Mouse (Mus musculus): ENCODE data around the gene Cep78.

Gene Cep78

DNA sequence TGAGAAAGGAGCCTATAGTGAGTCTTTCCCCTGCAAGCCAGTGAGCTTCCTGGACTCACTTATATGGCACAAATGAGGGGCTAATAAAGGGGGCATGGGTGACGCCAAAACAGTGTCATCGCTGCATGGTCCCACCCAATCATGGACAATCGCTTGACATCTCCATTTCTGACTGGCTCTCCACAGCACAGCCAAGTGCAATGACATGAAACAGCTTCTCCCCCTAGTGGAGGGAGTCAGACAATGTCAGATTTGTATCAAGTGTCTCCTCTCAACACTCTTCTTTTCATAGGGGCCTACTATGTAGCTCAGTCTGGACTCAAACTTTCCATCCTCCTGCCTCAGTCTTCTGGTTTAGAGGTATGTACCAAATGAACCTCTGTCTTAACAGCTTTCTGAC lies 19.7 kb downstream of the Cep78 start:
- peak in 1 of 2 experiments; percentile 39 for DNase-seq

DNA sequence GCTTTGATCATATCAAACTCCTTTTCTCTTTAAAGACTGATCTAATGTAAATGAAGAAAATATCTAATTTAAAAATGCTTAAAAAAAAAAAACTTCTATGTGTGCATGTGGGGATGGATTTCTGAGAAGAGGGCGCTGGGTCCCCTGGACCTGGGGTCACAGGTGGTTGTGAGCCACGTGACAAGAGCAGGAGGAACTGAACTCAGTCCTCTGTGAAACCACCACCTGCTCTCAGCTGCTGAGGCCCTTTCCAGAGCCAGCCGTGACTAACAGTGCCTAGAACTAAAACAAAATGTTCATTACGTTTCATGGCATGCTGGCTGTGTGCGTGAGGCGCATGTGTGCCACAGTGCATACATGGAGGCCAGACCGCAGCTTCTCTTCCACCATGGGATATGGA lies 20.3 kb downstream of the Cep78 start:
- DNase-seq: no peak

DNA sequence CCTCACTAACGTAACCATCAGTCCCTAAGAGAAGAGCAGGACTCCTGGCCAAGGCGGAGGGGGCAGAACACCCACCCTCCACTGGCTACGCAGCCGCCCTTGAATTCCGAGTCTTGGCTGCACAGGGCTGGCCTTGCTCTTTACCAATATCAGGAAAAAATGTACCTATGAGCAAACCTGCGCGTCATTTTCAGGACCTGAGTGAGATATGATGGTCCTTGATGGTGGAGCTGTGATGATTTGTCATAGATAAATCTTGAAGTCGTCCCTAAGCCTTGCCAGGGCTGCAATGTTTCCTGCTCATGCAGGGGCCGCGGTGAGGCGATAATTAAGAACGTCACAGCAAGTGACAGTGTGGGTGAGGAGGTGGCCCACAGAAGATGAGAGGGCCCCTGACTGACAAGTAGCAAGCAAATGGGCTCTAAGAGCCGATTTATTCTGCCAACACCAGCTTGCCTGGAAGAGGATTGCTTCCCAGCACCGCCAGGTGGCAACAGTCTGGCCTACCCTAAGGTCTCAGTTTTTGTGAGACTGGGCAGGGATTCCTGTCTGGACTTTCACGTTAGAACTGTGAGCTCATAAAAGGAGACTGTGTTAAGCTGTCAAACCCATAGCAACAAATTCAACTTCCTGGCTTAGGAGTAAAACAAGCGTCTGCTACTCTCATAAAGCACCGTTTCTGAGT lies 21.6 kb downstream of the Cep78 start:
- DNase-seq: no peak

DNA sequence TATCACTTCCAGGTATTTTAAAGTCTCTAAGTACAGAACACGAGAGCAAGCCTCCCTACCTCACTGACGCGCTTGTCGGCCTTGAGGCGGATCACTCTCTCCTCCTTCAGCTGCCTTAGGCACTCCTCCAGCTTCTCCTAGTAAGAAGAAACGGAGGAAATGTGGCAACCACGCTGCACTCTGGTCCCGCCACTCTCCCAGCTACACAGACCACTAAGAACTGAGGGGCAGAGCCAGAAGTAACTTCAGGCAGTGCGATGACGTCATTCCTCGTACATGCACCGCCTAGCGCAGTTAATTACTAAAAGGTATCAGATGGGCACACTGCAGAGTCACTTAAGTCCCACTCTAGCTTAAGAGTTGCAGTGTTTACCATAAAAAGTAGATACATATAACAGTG lies 22.5 kb downstream of the Cep78 start:
- DNase-seq: peak in 1 of 2 experiments; percentile 37

DNA sequence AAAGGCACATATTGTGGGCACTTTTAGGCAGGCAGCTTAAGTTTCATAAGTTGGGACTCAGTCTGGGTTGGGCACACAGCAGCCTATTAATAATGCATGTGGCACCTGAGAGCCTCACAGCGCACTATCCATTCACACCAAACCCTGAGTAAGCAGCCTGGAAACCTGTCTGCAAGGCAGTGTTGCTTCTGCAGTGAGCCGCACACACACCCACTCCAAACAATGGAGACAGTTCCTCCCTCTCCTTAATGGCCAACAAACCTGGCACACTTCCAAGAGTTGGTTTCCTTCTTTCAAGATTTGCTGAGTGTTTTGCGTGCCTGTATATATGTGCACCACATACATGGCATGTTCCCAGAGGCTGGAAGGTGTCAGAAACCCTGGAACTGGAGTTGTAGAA lies 34.6 kb downstream of the Cep78 start:
- peak in 1 of 2 experiments; percentile 17 for DNase-seq

DNA sequence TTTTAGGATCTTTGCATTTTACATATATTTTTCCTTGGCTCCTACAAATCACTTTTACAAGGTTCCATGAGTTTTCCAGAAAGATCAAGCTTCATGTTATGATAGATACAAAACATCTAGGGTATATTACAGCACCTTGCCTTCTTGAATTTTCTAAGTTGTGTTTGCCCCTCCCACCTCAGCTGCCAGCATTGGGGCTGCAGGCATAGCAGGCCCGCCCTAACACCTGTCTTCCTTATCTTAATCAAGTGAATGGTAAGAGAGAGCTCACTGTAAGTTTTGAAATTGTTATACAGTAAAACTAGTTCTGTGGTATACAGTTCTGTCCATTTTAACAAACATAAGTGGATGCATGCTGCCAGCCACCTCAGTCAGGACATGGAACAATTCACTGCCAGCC lies 35.9 kb downstream of the Cep78 start:
- DNase-seq: no peak

DNA sequence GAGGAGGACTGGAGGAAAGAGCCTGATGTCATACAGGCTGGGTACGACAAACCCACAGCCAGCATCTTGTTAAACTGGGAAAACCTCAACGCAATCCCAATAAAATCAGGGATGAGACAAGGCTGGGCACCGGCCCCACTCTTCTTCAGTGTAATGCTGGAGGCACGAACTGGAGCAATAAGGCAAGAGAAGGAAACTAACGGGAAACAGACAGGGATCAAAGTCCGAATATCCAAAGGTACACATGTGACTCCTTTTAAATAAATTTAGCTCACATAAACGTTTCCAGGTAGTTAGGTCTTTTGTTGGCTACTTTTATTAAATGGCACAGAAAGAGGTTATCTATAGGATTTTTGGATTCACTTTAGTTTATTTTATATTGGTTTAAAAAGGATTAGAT lies 36.4 kb downstream of the Cep78 start:
- DNase-seq: no peak

DNA sequence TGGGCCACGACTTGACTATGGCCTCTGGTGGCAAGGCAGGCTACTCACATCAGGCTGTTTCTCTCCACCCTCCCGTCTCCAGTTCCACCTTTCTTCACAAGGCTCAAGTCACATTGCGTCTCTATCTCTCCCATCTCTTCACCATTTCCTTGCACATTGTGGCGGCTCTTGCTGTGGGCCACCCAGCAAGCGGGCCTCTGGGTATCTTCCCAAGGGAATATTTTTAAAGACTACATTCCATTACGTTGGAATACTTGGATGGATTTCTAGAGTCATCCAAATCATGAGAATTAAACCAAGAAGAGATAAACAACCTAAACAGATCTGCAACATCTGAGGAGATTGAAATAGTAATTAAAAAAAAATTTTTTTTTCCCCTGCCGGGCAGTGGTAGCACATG lies 37.6 kb downstream of the Cep78 start, which contains the start of gene Psat1:
Psat1 (minus strand) TSS at position 101 of the 400 bp plus-strand sequence.
- DNase-seq: no peak

DNA sequence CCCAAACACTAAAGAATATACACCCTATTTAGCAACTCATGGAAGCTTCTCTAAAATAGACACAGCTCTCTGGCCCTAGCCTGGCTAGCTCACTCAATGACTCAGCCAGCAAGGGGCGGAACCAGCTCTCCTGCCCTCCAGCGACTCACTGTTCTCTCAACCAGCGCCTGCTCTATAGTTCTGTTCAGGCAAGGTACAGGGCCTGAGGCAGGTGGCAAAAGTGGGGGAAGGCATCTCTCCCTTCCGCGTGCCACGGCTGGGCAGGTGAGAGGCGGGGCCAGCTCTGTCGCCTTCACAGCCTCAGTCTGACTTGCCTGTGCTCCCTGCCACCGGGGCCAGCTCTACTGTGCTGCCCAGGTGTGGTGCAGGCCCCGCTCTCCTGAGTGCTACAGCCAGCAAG lies 38.1 kb downstream of the Cep78 start:
- peak; percentile 36 to 47 for DNase-seq

DNA sequence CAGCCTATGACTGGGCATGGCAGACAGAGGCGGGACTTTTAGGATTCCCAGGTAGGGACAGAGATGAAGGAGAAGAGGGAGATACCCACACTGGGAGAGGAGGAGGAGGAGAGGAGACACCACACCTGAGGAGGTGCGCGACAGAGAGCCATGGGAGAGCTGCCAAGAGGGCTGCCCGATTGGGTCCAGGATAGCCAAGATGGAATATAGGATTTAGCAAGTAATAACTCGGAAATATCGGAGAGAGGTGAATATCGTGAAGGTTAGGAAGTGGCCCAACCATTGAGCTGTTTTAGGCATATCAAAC lies 41.7 kb downstream of the Cep78 start:
- DNase-seq: no peak

DNA sequence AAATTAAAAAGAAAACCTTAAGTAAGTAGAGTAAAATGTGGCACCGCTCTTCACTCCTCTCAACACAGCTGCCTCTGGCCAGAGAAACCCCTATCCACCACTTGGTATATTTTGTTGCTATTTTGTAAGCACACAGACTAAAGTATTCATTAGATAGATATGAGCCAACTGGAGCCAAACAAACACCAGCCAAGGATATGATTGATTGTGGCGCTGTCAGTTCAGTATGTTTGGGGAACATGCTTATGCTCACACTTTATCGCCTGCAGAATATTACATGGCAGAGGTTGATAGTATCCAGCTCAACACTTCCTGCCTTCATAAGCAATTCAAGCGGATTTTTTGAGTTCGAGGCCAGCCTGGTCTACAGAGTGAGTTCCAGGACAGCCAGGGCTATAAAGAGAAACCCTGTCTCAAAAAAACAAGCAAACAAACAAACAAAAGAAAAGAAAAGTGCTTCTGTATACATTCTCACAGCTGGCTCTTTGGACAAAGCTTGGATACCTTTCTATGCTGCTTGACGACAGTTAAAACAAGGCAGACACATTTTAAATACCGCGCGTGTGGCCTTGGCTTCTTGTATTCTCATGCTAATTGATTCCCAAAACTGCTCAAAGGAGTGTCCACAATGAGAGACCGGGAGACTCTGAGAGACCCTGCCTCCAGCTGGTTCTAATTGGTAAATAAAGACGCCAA lies 42.2 kb downstream of the Cep78 start:
- DNase-seq: no peak

DNA sequence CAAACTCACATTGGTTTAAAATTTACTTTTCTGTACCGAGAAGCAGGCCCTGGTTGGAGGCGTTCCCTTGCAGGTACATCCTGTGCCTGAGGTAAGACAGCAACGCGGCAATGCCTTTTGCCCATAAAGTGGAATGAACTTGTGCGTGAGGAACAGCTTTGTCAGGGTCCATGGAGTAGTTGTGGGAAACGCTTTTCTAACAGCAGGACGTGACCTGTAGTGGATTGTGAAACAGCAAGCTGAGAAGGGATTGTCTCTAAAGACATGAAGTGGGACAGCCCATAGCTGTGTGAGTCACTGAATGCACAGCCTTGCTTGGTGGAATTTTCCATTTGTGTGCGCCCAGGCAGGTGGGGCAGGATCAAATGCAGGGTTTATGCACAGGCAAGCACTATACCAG lies 43.4 kb downstream of the Cep78 start:
- DNase-seq: peak; percentile 10 to 34

DNA sequence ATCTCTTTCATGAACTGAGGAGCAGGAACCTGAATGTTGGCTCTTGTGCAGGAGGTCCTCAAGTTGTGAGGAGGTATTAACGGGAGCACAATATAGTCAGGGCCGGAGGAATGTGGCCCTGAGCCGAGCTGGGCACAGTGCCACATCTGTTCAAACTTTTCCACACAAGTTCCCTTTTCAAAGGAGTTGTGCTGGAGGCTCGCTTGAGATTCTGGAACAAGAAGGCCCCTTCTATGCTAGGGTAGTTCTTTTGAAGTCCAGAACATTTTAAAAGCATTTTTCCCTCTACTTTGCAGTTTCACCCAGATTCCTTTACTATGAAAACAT lies 59.1 kb downstream of the Cep78 start:
- DNase-seq: peak; percentile 86

DNA sequence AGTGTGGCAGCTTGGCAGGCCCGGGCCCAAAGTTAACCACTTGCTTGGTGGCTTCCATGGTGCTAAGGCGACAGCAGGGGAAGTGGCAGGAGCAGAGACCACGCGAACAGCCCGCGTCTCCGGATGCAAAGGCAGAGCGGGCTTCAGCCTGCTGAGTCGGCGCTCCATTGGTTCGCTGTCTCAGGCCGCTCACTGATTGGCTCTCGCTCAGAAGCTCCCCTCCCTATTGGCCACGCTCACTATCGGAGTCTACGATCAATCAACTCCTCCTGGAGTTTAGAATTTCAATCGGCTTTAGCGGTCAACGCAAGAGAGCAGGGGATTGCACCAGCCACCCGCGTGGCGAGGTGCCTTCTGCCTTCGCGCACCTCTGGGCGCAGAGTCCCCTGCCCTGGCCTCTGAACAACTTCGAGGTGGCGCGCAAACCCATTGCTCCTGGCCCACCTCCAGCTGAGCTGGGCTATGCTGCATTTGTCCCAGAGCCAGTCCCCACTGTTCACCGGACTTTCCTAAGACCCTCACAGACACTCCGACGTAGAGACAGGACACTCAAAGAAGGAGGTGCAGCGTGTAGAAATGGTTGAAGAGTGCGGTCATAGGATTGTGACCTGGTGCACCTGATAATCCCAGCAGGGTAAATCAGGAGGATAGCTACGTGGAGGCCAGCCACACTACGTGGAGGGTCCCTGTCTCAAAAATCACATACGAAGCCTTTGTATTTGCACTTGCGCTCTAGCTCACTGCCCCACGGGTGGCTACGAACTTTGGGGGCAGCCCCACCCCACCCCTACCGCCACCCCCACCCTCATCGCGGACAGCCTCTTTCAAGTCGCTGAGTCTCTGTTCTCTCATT lies 59.7 kb downstream of the Cep78 start:
- peak; percentile 87 to 88 for DNase-seq

DNA sequence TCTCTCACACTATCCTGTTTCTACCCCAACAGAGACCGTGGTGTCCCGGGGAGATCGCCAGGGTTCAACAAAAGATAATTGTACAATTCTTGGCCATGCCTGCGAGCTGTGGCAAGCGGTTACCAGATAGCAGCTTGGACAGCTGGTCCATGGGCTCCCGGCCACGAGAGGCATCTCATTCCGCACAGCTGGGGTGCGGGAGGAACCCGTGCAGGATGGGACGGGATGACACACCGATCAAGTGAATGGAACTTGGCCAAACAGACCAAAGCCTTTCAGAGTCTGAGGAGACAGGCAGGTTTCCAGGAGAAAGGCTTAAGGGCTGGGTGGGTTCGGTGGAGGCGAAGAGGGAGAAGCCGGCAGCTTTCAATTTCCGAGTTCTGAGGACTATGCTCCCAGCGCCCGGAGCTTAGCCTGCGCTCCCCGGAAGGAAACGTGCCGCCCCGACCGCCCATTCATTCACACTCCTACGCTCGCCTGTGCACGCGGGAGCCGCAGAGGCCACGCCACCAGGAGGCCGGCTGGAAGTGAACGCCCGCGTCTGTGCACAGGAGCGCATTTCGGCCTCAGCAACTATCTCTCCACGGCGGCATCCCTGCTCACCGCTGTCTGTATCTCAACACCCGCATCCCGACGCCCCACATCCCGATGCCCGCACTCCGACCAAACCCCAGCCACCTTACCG lies 60.5 kb downstream of the Cep78 start:
- peak; percentile 46 to 47 for DNase-seq

DNA sequence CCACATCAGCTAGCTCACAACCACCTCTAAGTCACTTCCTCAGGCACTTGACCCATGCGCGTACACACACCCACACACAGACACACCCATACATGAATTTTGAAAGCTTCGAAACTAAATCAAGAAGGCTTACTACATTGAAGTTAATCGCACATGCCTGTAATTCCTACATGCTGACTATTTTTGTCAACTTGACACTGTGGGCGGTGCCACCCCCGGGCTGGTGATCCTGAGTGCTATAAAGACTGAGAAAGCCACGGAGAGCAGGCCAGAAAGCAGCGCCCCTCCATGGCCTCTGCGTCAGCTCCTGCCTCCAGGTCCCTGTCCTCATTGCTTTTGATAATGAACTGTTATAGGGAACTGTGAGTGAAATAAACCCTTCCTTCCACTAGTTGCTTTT lies 61.4 kb downstream of the Cep78 start:
- peak; percentile 55 to 58 for DNase-seq

DNA sequence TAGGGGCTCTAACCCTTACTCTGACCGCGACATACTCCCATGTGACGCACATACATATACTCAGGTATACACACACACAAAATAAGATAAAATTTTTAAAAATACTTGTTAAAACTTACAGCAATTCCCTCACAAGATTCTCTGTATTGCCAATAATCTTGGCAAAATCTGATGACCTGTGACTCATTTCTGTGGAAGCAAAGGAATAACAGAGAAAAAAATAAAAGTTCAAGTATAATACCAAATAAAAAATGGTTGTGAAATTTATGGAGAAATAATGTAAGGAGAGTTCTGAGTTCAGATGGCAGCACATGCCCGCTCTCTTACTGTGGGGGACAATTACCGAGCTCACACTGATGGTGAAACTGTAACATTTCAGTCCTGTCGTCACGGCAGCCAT lies 65.5 kb downstream of the Cep78 start:
- DNase-seq: no peak

DNA sequence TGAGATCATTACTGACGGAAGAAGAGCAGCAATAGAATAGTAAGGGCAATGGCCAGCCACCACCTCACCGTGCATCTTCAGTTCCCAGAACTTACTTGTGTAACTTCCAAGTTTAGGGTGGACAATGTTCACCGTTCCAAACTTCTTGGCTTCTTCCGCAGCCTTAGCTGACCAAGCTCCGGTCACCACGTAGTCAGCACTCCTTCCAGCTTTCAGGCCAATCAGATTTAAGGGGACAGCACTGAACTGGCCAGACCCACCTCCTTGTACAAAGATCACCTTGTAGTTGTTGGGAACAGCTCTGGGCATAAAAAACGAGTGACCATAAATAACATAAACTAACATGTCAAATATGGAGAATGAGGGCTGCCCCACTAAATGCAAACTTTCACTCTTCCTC lies 66.7 kb downstream of the Cep78 start:
- DNase-seq: no peak

DNA sequence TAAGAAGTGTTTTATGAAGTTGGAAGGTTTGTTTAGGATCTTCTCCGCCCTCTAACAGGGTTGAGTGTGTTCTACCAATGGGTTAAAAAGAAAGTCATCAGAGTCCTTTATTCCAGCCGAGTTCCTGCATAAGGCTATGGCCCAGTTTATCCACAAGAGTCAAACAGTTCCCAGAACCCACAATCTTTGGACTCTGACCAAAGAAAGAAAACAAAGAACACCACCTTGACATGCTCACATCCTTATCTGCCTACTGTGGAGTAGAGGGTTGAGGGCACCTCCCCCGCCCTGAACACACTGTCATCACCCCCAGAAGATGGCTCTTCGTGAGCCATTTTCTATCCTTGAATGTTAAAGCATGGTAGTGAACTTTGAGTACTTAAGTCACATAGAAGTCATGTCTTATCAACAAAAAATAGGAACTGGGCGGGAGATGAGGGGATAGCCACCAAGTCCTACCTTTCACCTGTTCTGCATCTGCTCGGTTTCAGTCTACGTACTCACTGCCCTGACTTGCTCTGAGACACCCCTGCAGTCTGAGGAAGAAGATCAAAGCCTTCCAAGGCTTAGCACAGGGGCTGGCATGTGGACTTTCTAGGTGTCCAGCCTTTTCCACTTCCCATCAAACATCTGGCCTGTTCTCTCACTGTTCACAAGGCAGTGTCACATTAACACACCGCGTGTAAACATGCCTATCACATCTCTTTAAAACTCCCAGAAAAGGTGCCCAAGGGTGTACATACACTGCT lies 71.4 kb downstream of the Cep78 start:
- no peak for DNase-seq

DNA sequence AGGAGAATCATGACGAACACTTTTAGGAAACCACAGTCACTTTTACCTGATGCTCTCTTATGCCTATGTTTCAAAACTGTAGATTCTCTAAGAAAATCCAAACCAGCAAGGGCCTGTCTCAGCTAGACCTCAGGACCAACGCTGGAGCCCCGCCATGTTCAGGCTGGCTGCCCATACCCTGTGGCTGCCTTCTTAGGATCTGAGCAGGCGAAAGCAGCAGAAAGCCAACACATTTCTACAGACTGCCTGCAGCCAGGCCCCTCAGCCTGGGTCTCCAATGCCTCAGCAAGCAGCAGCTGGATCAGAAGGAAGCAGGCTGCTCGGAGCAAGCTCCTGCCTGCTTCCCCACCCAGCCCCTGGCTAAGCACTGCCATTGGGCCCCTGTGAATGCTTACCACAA lies 73.3 kb downstream of the Cep78 start:
- DNase-seq: no peak

DNA sequence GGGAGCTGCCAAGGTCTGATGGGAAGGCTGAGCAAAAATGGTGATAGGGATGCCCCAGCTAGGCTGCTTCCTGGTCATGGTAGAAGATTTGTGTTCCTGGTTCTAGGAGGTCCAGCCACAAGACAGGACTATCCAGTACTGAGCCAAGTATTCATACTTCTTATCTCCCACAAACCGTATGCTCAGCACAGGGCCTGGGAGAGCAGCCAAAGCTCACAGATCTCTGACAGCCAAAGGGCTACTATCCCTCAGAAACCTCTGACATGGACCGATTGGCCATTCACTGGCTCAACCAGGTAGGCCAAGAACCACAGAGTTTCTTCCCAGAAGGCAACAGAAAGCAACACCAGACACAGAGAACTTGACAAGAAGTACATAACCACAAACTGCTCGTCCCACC lies 73.8 kb downstream of the Cep78 start:
- no peak for DNase-seq

DNA sequence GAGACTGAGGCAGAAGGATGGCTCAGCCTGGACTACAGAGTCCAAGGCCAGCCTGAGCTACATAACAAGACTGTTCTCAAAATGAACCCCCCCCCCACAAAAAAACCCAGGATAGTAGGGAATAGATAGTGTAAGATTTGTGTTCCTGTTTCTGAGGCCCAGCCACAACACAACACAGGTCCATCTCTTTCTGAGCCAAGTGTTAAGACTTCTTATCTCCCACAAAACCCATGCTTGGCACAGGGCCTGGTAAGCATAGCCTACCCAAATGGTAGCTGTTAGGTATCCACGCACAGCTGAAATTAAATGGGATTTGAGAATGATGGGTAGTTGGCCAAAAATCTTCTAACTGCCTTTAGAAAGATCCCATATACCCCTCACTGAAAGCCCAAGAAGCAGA lies 74.3 kb downstream of the Cep78 start:
- DNase-seq: no peak

DNA sequence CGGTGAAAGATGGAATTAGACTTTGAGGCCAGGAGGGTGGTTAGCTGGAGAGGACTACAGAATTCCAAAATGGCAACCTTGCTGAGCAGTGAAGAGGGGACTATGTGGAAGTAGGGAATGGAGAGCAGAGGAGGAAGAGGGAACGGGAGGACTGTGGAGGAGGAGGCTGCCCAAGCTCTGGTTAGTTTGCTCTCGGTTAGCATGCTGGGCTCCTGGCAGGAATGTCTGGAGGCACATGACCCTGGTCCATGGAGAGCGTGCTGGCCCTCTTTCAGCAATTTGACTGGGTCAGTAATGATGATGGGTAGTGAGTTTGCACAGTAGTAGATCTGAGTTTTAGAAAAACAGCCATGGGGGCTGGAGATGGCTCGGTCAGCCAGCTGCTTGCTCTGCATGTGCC lies 76.8 kb downstream of the Cep78 start:
- no peak for DNase-seq
